Mouse (Mus musculus) ES-Bruce4 (cell line): ENCODE data around the gene Tiam1.

Experiments used
- CTCF ChIP-seq: IDR thresholded peaks from one replicate; pipeline ENCODE4 v1.8.1; 2011; ENCODE audit warnings: low read depth, low read length
- EP300 ChIP-seq: IDR thresholded peaks from 2 replicates; pipeline ENCODE4 v1.6.1; 2011; ENCODE audit warnings: low read depth, low read length; ENCODE audit not compliant: insufficient read depth
- POLR2A ChIP-seq: IDR thresholded peaks from one replicate; pipeline ENCODE4 v1.8.1; 2011; ENCODE audit warnings: low read length; ENCODE audit not compliant: insufficient read depth

GRCm38 (mm10) chr16:90091906-90092305 is 51.7 kb downstream of the Tiam1 start:
- no peak for TF ChIP-seq CTCF
- no peak for TF ChIP-seq EP300
- no peak for TF ChIP-seq POLR2A
